ENCODE assay signal across 8 mouse cellular contexts in the genomic region with DNA sequence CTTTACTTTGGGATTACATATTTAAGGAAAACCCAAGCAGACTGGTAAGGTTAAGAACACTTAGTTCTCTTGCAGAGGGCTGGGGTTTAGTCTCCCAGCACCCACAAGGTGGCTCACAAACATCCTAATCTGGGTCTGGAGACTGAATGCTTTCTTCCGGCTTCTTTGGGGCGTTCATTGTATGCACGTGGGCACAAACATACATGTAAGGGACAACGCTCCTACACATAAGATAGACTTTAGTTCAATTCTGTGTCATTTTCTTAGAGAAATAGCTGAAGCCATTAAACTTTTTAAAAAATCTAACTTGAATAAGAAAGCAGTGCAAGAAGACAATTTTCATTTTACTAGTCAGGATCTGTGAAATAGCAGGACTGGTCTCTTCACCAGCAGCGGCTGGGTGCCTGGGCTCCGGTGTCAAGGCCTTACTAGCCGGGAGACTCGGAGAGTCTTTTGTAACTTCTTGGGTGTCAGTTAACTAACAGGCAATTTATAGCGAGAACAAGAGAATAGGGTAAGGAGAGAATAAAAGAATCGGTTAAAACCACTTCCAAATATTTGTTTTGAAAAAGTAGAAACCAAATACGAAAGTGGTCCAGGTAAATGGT. TPM values are rescaled to one million over a fixed set of nuclear protein-coding genes. Genes with fewer than 3 reads are reported as not detected.
DNase-seq lines count a peak whose midpoint lies in the region; ATAC-seq and TF ChIP-seq lines count a peak whose summit lies in the region.

No protein-coding gene starts in this region.

- peak overlapping the region; percentile 99 for H3K9ac ChIP-seq in MEL (ENCODE audit: control insufficient read depth, low read depth, low read length, poor library complexity, severe bottlenecking)
- H3K9ac ChIP-seq in limb, embryonic 14.5 days (ENCODE audit: low read depth, low read length, severe bottlenecking) = peak overlapping the region; percentile 81
- peak overlapping the region; percentile 93 for H3K9ac ChIP-seq in neural tube, embryonic 13.5 days

- H3K79me2 ChIP-seq in MEL (ENCODE audit: control insufficient read depth, insufficient read depth, low read length, poor library complexity) = peaks cover 75% of the 10 kb centered on the region

- no peak for TF ChIP-seq EP300 in MEL (IDR thresholded peaks at IDR 0.05; ENCODE audit: low read depth in 1 of 2, low read length in 2 of 2)

- H3K9me3 ChIP-seq in MEL (replicated peaks; ENCODE audit: insufficient read depth, low read length) = no peaks in the 10 kb centered on the region
- H3K9me3 ChIP-seq in limb, embryonic 14.5 days (ENCODE audit: control insufficient read depth, low read length) = no peaks in the 10 kb centered on the region
- no peaks in the 10 kb centered on the region for H3K9me3 ChIP-seq in neural tube, embryonic 13.5 days

- no peak for TF ChIP-seq CTCF in kidney, adult 2 months (conservative IDR thresholded peaks at IDR 0.05; ENCODE audit: insufficient read depth, insufficient read length, low read depth, low read length)
- peak in 2 of 3 experiments; percentile 4 to 42; a peak in 3 of 6 replicates for TF ChIP-seq CTCF in MEL (IDR thresholded peaks at IDR 0.05 in 2 of 3, conservative IDR thresholded peaks at IDR 0.05 in 1 of 3; ENCODE audit: control insufficient read depth in 1 of 3, insufficient read depth in 1 of 3, low read depth in 2 of 3, low read length in 3 of 3, poor library complexity in 1 of 3, severe bottlenecking in 1 of 3)

- no peak for TF ChIP-seq RAD21 in MEL (IDR thresholded peaks at IDR 0.05; ENCODE audit: low read depth, low read length)

- no peaks in the 10 kb centered on the region for H3K27me3 ChIP-seq in kidney, adult 2 months (replicated peaks; ENCODE audit: control insufficient read depth, insufficient read depth, low read length)
- no peaks in the 10 kb centered on the region for H3K27me3 ChIP-seq in MEL (ENCODE audit: control insufficient read depth in 1 of 2, insufficient read depth in 2 of 2, low read length in 2 of 2)
- no peaks in the 10 kb centered on the region for H3K27me3 ChIP-seq in limb, embryonic 14.5 days (ENCODE audit: control insufficient read depth, insufficient read depth, low read length)
- H3K27me3 ChIP-seq in neural tube, embryonic 13.5 days = no peaks in the 10 kb centered on the region

- 4% methylated on average over 11 of the region's 11 CpGs for WGBS in kidney, adult 2 months
- WGBS in limb, embryonic 14.5 days = 1% methylated on average over 11 of the region's 11 CpGs
- 2% methylated on average over 11 of the region's 11 CpGs for WGBS in neural tube, embryonic 13.5 days

- no peak for ATAC-seq in limb, embryonic 14.5 days (ENCODE audit: low FRiP score, low read depth)
- no peak for ATAC-seq in neural tube, embryonic 13.5 days (ENCODE audit: low read depth)
- no peak for ATAC-seq in erythroid progenitor cell, adult 5-6 weeks (replicated peaks; ENCODE audit: low FRiP score, poor library complexity, severe bottlenecking)

- peak overlapping the region; percentile 81 for H3K4me3 ChIP-seq in kidney, adult 2 months (ENCODE audit: insufficient read depth, low read depth, low read length)
- peak overlapping the region; percentile 89 to 99 for H3K4me3 ChIP-seq in MEL (ENCODE audit: control insufficient read depth in 1 of 2, insufficient read depth in 1 of 2, low read depth in 2 of 2, low read length in 2 of 2)
- peak overlapping the region; percentile 77 for H3K4me3 ChIP-seq in limb, embryonic 14.5 days (replicated peaks; ENCODE audit: low read length)
- peak overlapping the region; percentile 84 for H3K4me3 ChIP-seq in neural tube, embryonic 13.5 days

- H3K27ac ChIP-seq in kidney, adult 2 months (ENCODE audit: insufficient read depth, low read depth, low read length) = no peak overlapping the region
- peak overlapping the region; percentile 92 for H3K27ac ChIP-seq in MEL (ENCODE audit: control insufficient read depth, low read depth, low read length)
- H3K27ac ChIP-seq in limb, embryonic 14.5 days (replicated peaks; ENCODE audit: low read depth, low read length) = peak overlapping the region; percentile 98
- peak overlapping the region; percentile 99 for H3K27ac ChIP-seq in neural tube, embryonic 13.5 days (replicated peaks)

- peak overlapping the region; percentile 81 for H3K4me2 ChIP-seq in limb, embryonic 14.5 days (replicated peaks; ENCODE audit: low read depth, low read length, severe bottlenecking)
- H3K4me2 ChIP-seq in neural tube, embryonic 13.5 days = peak overlapping the region; percentile 97

- peaks cover 6% of the 10 kb centered on the region; the same call in 1 of the 2 replicates for H3K4me1 ChIP-seq in kidney, adult 2 months (ENCODE audit: control insufficient read depth, insufficient read depth, low read length)
- H3K4me1 ChIP-seq in MEL (ENCODE audit: control insufficient read depth in 1 of 2, insufficient read depth in 2 of 2, low read length in 2 of 2) = peaks cover 5 to 11% of the 10 kb centered on the region in 2 experiments; a peak in 3 of 4 replicates
- peaks cover 12% of the 10 kb centered on the region; the same call in 1 of the 2 replicates for H3K4me1 ChIP-seq in limb, embryonic 14.5 days (ENCODE audit: control insufficient read depth, insufficient read depth, low read length)
- peaks cover 31% of the 10 kb centered on the region for H3K4me1 ChIP-seq in neural tube, embryonic 13.5 days (replicated peaks)

- DNase-seq in kidney, adult 2 months = peak; percentile 23
- no peak for DNase-seq in kidney, postnatal 10 days
- peak; percentile 87 for DNase-seq in MEL (ENCODE audit: low read depth, low spot score)
- DNase-seq in fibroblast of lung, adult 2 months (ENCODE audit: low read depth) = peak; percentile 19
- DNase-seq in limb, embryonic 14.5 days (ENCODE audit: low spot score) = peak; percentile 12
- DNase-seq in cerebellum, adult 18-20 months = no peak

- no peak for TF ChIP-seq POLR2A in kidney, adult 2 months (IDR thresholded peaks at IDR 0.05; ENCODE audit: low read depth, low read length)
- no peak for TF ChIP-seq POLR2A in MEL (IDR thresholded peaks at IDR 0.05; ENCODE audit: control insufficient read depth in 1 of 2, insufficient read depth in 1 of 2, low read depth in 1 of 2, low read length in 2 of 2, poor library complexity in 1 of 2)
- TF ChIP-seq POLR2A in limb, embryonic 14.5 days (IDR thresholded peaks at IDR 0.05; ENCODE audit: borderline replicate concordance, extremely low read depth, insufficient read depth, insufficient read length) = no peak

- peaks cover 3% of the 10 kb centered on the region for H3K36me3 ChIP-seq in kidney, adult 2 months (ENCODE audit: control insufficient read depth, insufficient read depth, low read length)
- peaks cover 11 to 30% of the 10 kb centered on the region in 2 experiments for H3K36me3 ChIP-seq in MEL (ENCODE audit: control insufficient read depth in 1 of 2, insufficient read depth in 2 of 2, low read length in 2 of 2)
- peaks cover 18% of the 10 kb centered on the region for H3K36me3 ChIP-seq in limb, embryonic 14.5 days (ENCODE audit: control insufficient read depth, insufficient read depth, low read length)
- peaks cover 19% of the 10 kb centered on the region for H3K36me3 ChIP-seq in neural tube, embryonic 13.5 days

RNA-seq across cellular contexts. Expression of gene Gart, which starts 0.7 kb away (rescaled TPM):
- 30.3 and 39.4 TPM in 2 replicates for polyA plus RNA-seq in kidney, adult 2 months (2012; rRNA removed)
- total RNA-seq in MEL (2012; rRNA removed) = 400 and 417 TPM in 2 replicates
- 100 to 1,000 TPM in 1 of 2 experiments, 10 to 100 TPM in 1; 94.0 to 509 TPM for polyA plus RNA-seq in MEL (2012; ENCODE audit: insufficient read depth in 1 of 2, insufficient read length in 2 of 2, low read depth in 1 of 2, low replicate concordance in 2 of 2, missing spikeins in 1 of 2)
- polyA plus RNA-seq in limb, embryonic 14.5 days (2012; rRNA removed) = 55.5 and 64.5 TPM in 2 replicates
- polyA plus RNA-seq in limb, embryonic 14.5 days (2014; fragmentation: Nextera tagmentation; extraction: Ambion mirVana) = 89.6 and 98.9 TPM in 2 replicates
- 62.1 and 66.1 TPM in 2 replicates for polyA plus RNA-seq in neural tube, embryonic 13.5 days (2015; fragmentation: Nextera tagmentation; extraction: Ambion mirVana)
- total RNA-seq in erythroid progenitor cell, adult 5-6 weeks (2015; ENCODE audit: low replicate concordance) = 47.9 and 60.8 TPM in 2 replicates
- total RNA-seq in erythroid progenitor cell, adult 5-6 weeks (2017; ENCODE audit: low replicate concordance) = 48.5 and 63.1 TPM in 2 replicates

RNA-seq across cellular contexts. Expression of gene Son, which starts 1.2 kb away (rescaled TPM):
- 78.0 and 81.9 TPM in 2 replicates for polyA plus RNA-seq in kidney, adult 2 months (2012; rRNA removed)
- total RNA-seq in MEL (2012; rRNA removed) = 93.6 and 102 TPM in 2 replicates
- 100 to 1,000 TPM; 157 to 182 TPM for polyA plus RNA-seq in MEL (2012; ENCODE audit: insufficient read depth in 1 of 2, insufficient read length in 2 of 2, low read depth in 1 of 2, low replicate concordance in 2 of 2, missing spikeins in 1 of 2)
- polyA plus RNA-seq in limb, embryonic 14.5 days (2012; rRNA removed) = 342 and 354 TPM in 2 replicates
- 180 and 185 TPM in 2 replicates for polyA plus RNA-seq in limb, embryonic 14.5 days (2014; fragmentation: Nextera tagmentation; extraction: Ambion mirVana)
- 125 and 129 TPM in 2 replicates for polyA plus RNA-seq in neural tube, embryonic 13.5 days (2015; fragmentation: Nextera tagmentation; extraction: Ambion mirVana)
- 365 and 449 TPM in 2 replicates for total RNA-seq in erythroid progenitor cell, adult 5-6 weeks (2015; ENCODE audit: low replicate concordance)
- 237 and 325 TPM in 2 replicates for total RNA-seq in erythroid progenitor cell, adult 5-6 weeks (2017; ENCODE audit: low replicate concordance)

RNA-seq across cellular contexts. Expression of gene Dnajc28, which starts 27.3 kb away (rescaled TPM):
- polyA plus RNA-seq in kidney, adult 2 months (2012; rRNA removed) = 3.9 and 5.9 TPM in 2 replicates
- 0.85 and 1.2 TPM in 2 replicates for total RNA-seq in MEL (2012; rRNA removed)
- polyA plus RNA-seq in MEL (2012; ENCODE audit: insufficient read depth in 1 of 2, insufficient read length in 2 of 2, low read depth in 1 of 2, low replicate concordance in 2 of 2, missing spikeins in 1 of 2) = 1 to 10 TPM in 1 of 2 experiments, not detected in 1; 1.9 TPM
- 1.1 and 1.7 TPM in 2 replicates for polyA plus RNA-seq in limb, embryonic 14.5 days (2012; rRNA removed)
- polyA plus RNA-seq in limb, embryonic 14.5 days (2014; fragmentation: Nextera tagmentation; extraction: Ambion mirVana) = 2.9 and 3.2 TPM in 2 replicates
- 6.9 and 7.0 TPM in 2 replicates for polyA plus RNA-seq in neural tube, embryonic 13.5 days (2015; fragmentation: Nextera tagmentation; extraction: Ambion mirVana)
- total RNA-seq in erythroid progenitor cell, adult 5-6 weeks (2015; ENCODE audit: low replicate concordance) = 1.3 and 2.2 TPM in 2 replicates
- total RNA-seq in erythroid progenitor cell, adult 5-6 weeks (2017; ENCODE audit: low replicate concordance) = 3.1 and 3.5 TPM in 2 replicates

RNA-seq across cellular contexts. Expression of gene Donson, which starts 42.5 kb away (rescaled TPM):
- 2.3 and 2.5 TPM in 2 replicates for polyA plus RNA-seq in kidney, adult 2 months (2012; rRNA removed)
- 25.4 and 25.7 TPM in 2 replicates for total RNA-seq in MEL (2012; rRNA removed)
- polyA plus RNA-seq in MEL (2012; ENCODE audit: insufficient read depth in 1 of 2, insufficient read length in 2 of 2, low read depth in 1 of 2, low replicate concordance in 2 of 2, missing spikeins in 1 of 2) = 10 to 100 TPM in 1 of 2 experiments, not detected in 1; 33.9 TPM
- polyA plus RNA-seq in limb, embryonic 14.5 days (2012; rRNA removed) = 28.4 and 33.2 TPM in 2 replicates
- 19.8 and 22.8 TPM in 2 replicates for polyA plus RNA-seq in limb, embryonic 14.5 days (2014; fragmentation: Nextera tagmentation; extraction: Ambion mirVana)
- polyA plus RNA-seq in neural tube, embryonic 13.5 days (2015; fragmentation: Nextera tagmentation; extraction: Ambion mirVana) = 19.1 and 20.5 TPM in 2 replicates
- total RNA-seq in erythroid progenitor cell, adult 5-6 weeks (2015; ENCODE audit: low replicate concordance) = 97.3 and 123 TPM in 2 replicates
- total RNA-seq in erythroid progenitor cell, adult 5-6 weeks (2017; ENCODE audit: low replicate concordance) = 212 and 232 TPM in 2 replicates

RNA-seq across cellular contexts. Expression of gene Tmem50b, which starts 48.5 kb away (rescaled TPM):
- polyA plus RNA-seq in kidney, adult 2 months (2012; rRNA removed) = 39.2 and 40.7 TPM in 2 replicates
- 2.6 and 2.9 TPM in 2 replicates for total RNA-seq in MEL (2012; rRNA removed)
- 1 to 10 TPM in 1 of 2 experiments, not detected in 1; 9.5 TPM for polyA plus RNA-seq in MEL (2012; ENCODE audit: insufficient read depth in 1 of 2, insufficient read length in 2 of 2, low read depth in 1 of 2, low replicate concordance in 2 of 2, missing spikeins in 1 of 2)
- polyA plus RNA-seq in limb, embryonic 14.5 days (2012; rRNA removed) = 25.4 and 26.7 TPM in 2 replicates
- 40.6 and 46.7 TPM in 2 replicates for polyA plus RNA-seq in limb, embryonic 14.5 days (2014; fragmentation: Nextera tagmentation; extraction: Ambion mirVana)
- 85.6 and 96.8 TPM in 2 replicates for polyA plus RNA-seq in neural tube, embryonic 13.5 days (2015; fragmentation: Nextera tagmentation; extraction: Ambion mirVana)
- 19.8 and 22.2 TPM in 2 replicates for total RNA-seq in erythroid progenitor cell, adult 5-6 weeks (2015; ENCODE audit: low replicate concordance)
- 9.2 and 10.7 TPM in 2 replicates for total RNA-seq in erythroid progenitor cell, adult 5-6 weeks (2017; ENCODE audit: low replicate concordance)

Comparison
In these comparisons a context has a peak if more than half of its experiments do, and no peak if none do; other contexts are left out.
1. DNase-seq: peak in kidney, adult 2 months (single experiment), MEL (single experiment), fibroblast of lung, adult 2 months (single experiment) and limb, embryonic 14.5 days (single experiment); none in kidney, postnatal 10 days (single experiment) and cerebellum, adult 18-20 months (0 of 2).
2. Peak in every context shown above with its lines, with median percentiles within 50 percentile points of each other: H3K4me3 ChIP-seq and H3K9ac ChIP-seq.